Mouse (Mus musculus): Measurements from ENCODE around the gene Kpna3.

The Kpna3 gene

GRCm38 (mm10) chr14:61320765-61321164, 118.9 kb downstream of the Kpna3 start:
- in situ Hi-C loops (cut with MboI) = no loop called here

GRCm38 (mm10) chr14:61316861-61317260, 122.8 kb downstream of the Kpna3 start:
- in situ Hi-C loops (cut with MboI) = no loop called here
